Mouse (Mus musculus) adrenal gland, adult (tissue): ENCODE results near the gene Slain2.
"Not testable (repeated sequence)": the region's sequence is repeated elsewhere in the genome, so short reads cannot be mapped to it uniquely, and the experiment has no call there.

ENCODE experiments used
- DNase-seq, 2 experiments: peaks; one replicate each; pipeline ENCODE4 v3.0.0; 2022 to 2023; ENCODE audit warnings: low spot score in 1 of 2; ENCODE audit not compliant: inconsistent age in 2 of 2

Gene Slain2

GRCm38 (mm10) chr5:72940906-72941432, 26.9 kb downstream of the Slain2 start:
- DNase-seq = no peak

GRCm38 (mm10) chr5:72948136-72948535, 34.0 kb downstream of the Slain2 start:
- DNase-seq = no peak

GRCm38 (mm10) chr5:72950252-72950651, 36.1 kb downstream of the Slain2 start:
- DNase-seq = no peak

DNA sequence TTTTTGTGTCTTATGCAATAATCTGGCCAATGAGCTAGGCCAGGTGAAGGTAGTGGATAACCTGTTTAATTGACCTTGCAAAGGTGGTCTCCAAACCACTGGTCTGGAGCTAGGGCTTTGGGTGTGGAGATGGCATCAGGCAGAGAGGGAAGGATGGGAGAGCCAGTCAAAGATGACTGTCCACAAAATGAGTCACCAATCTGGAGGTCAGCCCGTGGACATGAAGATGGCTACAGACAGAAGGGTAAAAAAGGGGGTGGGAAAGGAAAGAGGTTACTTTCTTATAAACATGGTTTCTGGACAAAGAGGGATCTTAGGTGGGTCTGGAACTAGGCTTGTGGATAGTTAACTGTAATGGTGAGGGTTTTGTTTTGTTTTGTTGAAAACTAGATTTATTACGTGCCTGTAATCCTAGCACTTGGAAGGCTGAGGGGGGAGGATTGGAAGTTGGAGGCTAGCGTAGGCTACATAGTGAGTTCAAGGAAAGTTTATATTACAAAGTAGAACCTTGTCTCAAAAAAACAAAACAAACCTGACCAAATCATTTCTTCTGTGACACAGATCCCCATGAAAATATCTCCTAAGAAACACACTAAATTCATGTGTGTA, 40.0 kb downstream of the Slain2 start:
- DNase-seq = peak in 1 of 2 experiments; percentile 76

- DNase-seq = peak; percentile 33 to 84
These were observed 43.2 kb downstream of the Slain2 start for GRCm38 (mm10) chr5:72957281-72957680.

DNA sequence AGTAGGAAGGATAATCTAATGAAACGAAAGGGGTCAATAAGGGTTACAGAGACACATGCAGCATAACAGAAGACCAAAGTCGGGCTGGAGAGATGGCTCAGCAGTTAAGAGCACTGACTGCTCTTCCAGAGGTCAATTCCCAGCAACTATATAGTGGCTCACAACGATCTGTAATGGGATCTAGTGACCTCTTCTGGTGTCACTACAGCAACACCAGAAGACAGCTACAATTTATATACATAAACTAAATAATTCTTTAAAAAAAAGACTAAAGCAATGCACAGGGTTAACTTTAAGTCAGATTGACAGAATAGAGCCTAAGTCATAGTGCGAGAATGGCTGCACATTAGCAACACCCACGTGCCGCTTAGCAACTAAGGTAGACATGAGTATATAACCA, 46.0 kb downstream of the Slain2 start:
- no peak for DNase-seq

DNA sequence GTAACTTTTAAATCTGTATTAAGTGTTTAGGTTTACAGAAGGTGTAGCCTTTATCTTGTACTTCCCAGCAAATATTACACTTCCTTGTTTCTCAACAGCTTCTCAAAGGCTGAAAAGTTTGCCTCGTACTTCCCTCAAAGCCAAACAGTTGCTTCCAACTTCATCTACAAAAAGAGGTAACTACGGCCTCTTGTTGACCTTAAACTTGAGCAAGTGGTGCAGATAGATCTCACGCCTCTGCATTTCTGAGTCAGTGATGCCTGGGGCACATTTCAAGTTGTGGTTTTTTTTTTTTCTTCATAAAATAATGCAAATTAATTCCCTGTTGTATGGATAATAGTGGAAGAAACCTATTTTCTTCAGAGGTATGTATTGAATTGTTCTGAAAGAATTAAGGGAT, 51.6 kb downstream of the Slain2 start:
- DNase-seq = no peak

DNA sequence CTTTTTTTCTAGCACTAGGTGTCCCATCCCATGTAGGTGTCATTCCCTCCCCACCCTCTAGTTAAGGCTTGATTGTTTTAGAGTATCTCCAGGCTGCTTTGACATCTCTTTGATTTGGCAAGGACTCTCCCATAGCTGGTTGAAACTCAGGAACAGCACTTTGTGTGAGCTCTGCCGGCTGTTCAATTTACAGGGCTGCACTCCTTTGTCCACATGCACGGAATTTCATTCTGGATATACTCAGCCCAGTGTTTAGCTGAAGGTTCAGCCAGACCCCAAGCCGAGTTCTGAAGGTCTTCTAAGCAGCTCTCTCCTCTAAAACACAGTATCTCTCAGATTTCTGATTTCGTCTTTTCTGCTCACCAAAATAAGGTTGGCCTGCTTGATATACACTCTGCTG, 58.3 kb downstream of the Slain2 start:
- DNase-seq = no peak

GRCm38 (mm10) chr5:72972934-72973333, 58.8 kb downstream of the Slain2 start:
- no peak for DNase-seq

DNA sequence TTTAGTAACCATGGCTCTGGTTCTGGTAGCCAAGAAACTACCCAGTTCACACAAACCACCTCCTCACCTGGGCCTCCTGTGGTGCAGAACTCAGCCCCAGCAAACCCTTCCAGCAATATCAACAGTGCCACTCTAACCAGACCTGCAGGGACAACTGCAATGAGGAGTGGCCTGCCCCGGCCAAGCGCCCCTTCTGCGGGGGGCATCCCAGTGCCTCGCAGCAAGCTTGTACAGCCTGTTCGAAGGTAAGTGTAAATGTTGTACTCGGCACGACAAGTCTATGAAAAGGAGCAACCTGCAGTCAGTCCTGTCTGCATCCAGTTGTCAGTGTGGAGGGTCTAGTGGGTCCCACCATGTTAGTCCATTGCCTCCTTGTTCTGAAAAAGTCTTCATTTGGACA, 60.5 kb downstream of the Slain2 start, which contains the start of gene Gm10135:
Gm10135 (minus strand) TSS at position 101 of the 400 bp plus-strand sequence.
- DNase-seq = no peak

- no peak for DNase-seq
These were observed 61.9 kb downstream of the Slain2 start for GRCm38 (mm10) chr5:72975996-72976395.

- no peak for DNase-seq
These were observed 62.4 kb downstream of the Slain2 start for GRCm38 (mm10) chr5:72976539-72976938.

- peak in 1 of 2 experiments; percentile 75 for DNase-seq
These were observed 70.0 kb downstream of the Slain2 start for GRCm38 (mm10) chr5:72984091-72984490.

DNA sequence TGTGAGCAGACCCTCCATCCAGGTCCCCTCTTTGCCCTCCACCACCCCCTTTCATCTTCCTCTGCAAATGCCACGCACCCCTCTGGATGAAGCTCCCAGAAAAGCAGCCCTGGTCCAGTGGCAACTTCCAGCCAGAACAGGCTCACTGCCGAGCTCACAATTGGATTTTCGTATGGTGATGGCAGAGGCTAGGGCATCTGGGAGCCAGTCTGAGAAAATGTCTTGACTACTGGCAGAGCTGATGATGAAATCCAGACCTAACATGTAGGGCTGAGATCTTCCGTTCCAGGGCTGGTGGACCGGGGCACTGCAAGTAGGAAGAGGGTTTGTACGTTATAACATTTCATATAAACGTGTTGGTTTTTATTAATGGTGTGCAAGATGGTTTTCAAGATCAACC, 73.7 kb downstream of the Slain2 start:
- no peak for DNase-seq

GRCm38 (mm10) chr5:72989756-72990155, 75.7 kb downstream of the Slain2 start:
- DNase-seq = no peak

DNA sequence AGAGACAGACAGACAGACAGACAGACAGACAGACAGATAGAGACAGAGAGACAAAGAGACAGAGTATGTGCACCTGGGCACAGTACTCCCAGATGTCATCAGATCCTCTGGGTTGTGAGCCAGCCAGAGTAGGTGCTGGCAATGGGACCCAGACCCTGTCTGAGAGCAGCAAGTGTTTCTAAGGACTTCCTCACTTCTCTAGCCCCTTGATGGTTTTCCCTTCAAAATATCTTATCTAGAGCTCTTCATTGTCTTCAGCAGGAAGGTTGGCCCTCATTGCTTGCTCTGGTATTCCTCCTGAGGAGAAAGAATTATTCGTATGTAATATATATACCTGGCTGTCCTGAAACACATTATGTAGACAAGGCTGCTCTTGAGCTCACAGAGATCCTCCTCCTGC, 78.4 kb downstream of the Slain2 start:
- DNase-seq = no peak

DNA sequence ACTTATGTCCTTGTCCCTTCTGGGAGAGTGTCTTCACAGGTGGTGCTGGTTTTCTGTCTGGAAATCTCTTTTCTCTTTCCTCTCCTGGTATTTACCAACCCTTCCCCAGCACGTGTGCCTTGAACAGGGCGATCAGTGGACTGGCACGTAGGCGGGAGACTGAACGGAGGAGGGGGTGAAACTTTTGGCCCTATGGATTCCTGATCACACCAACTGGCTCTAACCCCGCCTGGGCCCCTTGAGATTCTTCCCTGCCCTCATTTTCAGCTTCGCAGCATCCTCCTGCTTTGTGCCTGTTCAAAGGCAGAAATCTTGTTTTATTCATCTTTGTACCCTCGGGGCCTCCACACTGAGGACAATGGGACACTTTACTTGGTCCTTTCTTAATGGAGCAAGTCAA, 80.3 kb downstream of the Slain2 start:
- no peak for DNase-seq

GRCm38 (mm10) chr5:72994928-72995327, 80.8 kb downstream of the Slain2 start:
- DNase-seq = no peak

- no peak for DNase-seq
These were observed 81.3 kb downstream of the Slain2 start for GRCm38 (mm10) chr5:72995379-72995778.

DNA sequence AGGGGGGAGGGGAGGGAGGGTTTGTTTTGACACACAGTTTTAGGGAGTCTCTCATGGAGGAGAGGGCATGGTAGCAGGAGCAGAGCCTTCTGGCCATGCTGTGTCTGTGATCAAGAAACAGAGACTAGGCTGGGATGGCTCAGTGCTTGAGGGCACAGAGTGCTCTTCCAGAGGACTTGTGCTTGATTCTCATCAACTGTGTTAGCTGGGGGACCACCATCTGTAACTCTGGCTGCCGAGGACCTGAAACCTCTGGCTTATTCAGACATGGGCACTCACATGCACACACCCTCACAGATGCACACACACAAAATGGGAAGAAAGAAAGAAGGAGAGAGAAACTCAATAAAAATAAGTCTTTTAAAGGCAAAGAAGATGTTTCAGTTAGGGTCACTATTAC, 84.4 kb downstream of the Slain2 start:
- DNase-seq = not testable (repeated sequence)

DNA sequence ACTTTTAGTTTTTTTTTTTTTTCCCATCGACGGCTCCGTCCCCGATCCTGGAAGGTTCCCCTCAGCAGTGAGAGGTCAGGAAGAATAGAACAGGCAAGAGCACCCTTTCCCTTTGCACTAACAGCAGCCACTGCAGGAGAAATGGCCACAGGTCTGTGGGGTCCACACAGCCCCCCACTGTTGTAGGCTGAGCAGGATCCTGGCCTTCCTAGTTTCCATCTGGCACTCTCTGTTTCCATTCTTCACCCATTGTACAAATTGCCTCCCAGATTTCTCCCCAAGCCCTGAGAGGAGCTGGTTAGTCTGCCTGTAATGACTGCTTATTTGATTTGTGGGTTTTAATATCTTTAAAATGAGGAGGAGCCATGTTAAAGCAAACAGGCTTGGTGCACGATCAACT, 89.9 kb downstream of the Slain2 start:
- peak in 1 of 2 experiments; percentile 13 for DNase-seq

GRCm38 (mm10) chr5:73006784-73007581, 92.9 kb downstream of the Slain2 start, which contains the start of gene Slc10a4:
TSS of gene Slc10a4 (plus strand) at chr5:73006883.
- DNase-seq = peak; percentile 60 to 76
